Mouse (Mus musculus) midbrain, embryonic 11.5 days (tissue): ENCODE results near the gene Gm49450. TPM values are rescaled to one million over a fixed set of nuclear protein-coding genes. Genes with fewer than 3 reads are reported as not detected.

Source experiments
- polyA plus RNA-seq: library from polyadenylated mRNA; unstranded; fragments of >200 nt; fragmentation: Nextera tagmentation; extraction: Ambion mirVana; gene quantifications from 2 replicates; pipeline ENCODE4 v1.2.1, GENCODE M21; 2014

Gene Gm49450
- polyA plus RNA-seq, 1 experiment from 2014 or later: not detected

Other genes with a start within 250 kb of the Gm49450 start
- gene Ccdc65, start 245.3 kb downstream of the Gm49450 start, polyA plus RNA-seq: 0.71 and 1.4 TPM in 2 replicates
- gene Fkbp11, start 225.4 kb downstream of the Gm49450 start, polyA plus RNA-seq: 10.3 and 10.5 TPM in 2 replicates
- gene Arf3, start 190.3 kb downstream of the Gm49450 start, polyA plus RNA-seq: 28.1 and 33.4 TPM in 2 replicates
- gene Wnt10b, start 175.4 kb downstream of the Gm49450 start, polyA plus RNA-seq: 0.30 and 0.40 TPM in 2 replicates
- 11.6 and 14.0 TPM in 2 replicates for gene Wnt1, start 163.7 kb downstream of the Gm49450 start, polyA plus RNA-seq
- gene Ddn, start 144.1 kb downstream of the Gm49450 start, polyA plus RNA-seq: 0.48 and 0.74 TPM in 2 replicates
- 69.7 and 81.4 TPM in 2 replicates for gene Prkag1, start 122.0 kb downstream of the Gm49450 start, polyA plus RNA-seq
- gene Kmt2d, start 82.3 kb downstream of the Gm49450 start, polyA plus RNA-seq: 13.2 and 13.3 TPM in 2 replicates
- 14.2 and 16.7 TPM in 2 replicates for gene Rhebl1, start 59.0 kb downstream of the Gm49450 start, polyA plus RNA-seq
- gene Dhh, start 55.0 kb downstream of the Gm49450 start, polyA plus RNA-seq: 0.27 and 0.40 TPM in 2 replicates
- gene Lmbr1l, start 35.3 kb downstream of the Gm49450 start, polyA plus RNA-seq: 7.5 and 9.8 TPM in 2 replicates
- 2,214 and 2,255 TPM in 2 replicates for gene Tuba1b, start 19.0 kb downstream of the Gm49450 start, polyA plus RNA-seq
- 7,669 and 8,043 TPM in 2 replicates for gene Tuba1a, start 152 bp upstream of the Gm49450 start, polyA plus RNA-seq
- gene Tuba1c, start 76.3 kb upstream of the Gm49450 start, polyA plus RNA-seq: 102 and 106 TPM in 2 replicates
- 3.6 and 4.8 TPM in 2 replicates for gene Prph, start 101.6 kb upstream of the Gm49450 start, polyA plus RNA-seq
- gene Troap, start 121.0 kb upstream of the Gm49450 start, polyA plus RNA-seq: 19.7 and 27.2 TPM in 2 replicates
- gene C1ql4, start 134.3 kb upstream of the Gm49450 start, polyA plus RNA-seq: 5.0 and 6.2 TPM in 2 replicates
- gene Dnajc22, start 139.6 kb upstream of the Gm49450 start, polyA plus RNA-seq: 0.46 and 0.50 TPM in 2 replicates
- gene Spats2, start 172.4 kb upstream of the Gm49450 start, polyA plus RNA-seq: 58.8 and 65.6 TPM in 2 replicates